Mouse (Mus musculus) liver, embryonic 11.5 days (tissue): ENCODE measurements around the gene Ptpn22. TPM values are rescaled to one million over a fixed set of nuclear protein-coding genes. Genes with fewer than 3 reads are reported as not detected.
"Not testable (repeated sequence)": the region's sequence is repeated elsewhere in the genome, so short reads cannot be mapped to it uniquely, and the experiment has no call there.

Experiments
- ATAC-seq: fragments of 200-750 bp; cut with Nextera tagmentation; replicated peaks from 2 replicates; pipeline ENCODE4 v1.8.0; 2017; ENCODE audit warnings: moderate number of reproducible peaks, mild to moderate bottlenecking, moderate TSS enrichment, moderate library complexity; ENCODE audit not compliant: low FRiP score
- DNase-seq: peaks from one replicate; pipeline ENCODE4 v3.0.0-alpha.2; 2017; ENCODE audit warnings: low spot score
- H3K27ac ChIP-seq: fragments of 300-500 bp; sonication (generic); 2 replicates; pipeline ENCODE4 v1.5.1; 2014; ENCODE audit warnings: mild to moderate bottlenecking, low read depth, low read length, control low read depth
- H3K27me3 ChIP-seq: fragments of 300-500 bp; sonication (generic); replicated peaks from 2 replicates; pipeline ENCODE4 v1.6.1; 2014; ENCODE audit warnings: low read length, mixed read lengths; ENCODE audit not compliant: control insufficient read depth, insufficient read depth
- H3K36me3 ChIP-seq: fragments of 300-500 bp; sonication (generic); 2 replicates; pipeline ENCODE4 v1.6.1; 2014; ENCODE audit warnings: mild to moderate bottlenecking, low read length, moderate library complexity, mixed read lengths; ENCODE audit not compliant: control insufficient read depth, insufficient read depth
- H3K4me1 ChIP-seq: fragments of 300-500 bp; sonication (generic); replicated peaks from 2 replicates; pipeline ENCODE4 v1.6.1; 2014; ENCODE audit warnings: low read length, mixed read lengths; ENCODE audit not compliant: control insufficient read depth, insufficient read depth
- H3K4me2 ChIP-seq: fragments of 300-500 bp; sonication (generic); 2 replicates; pipeline ENCODE4 v1.6.1; 2014; ENCODE audit warnings: mild to moderate bottlenecking, control low read depth, moderate library complexity
- H3K4me3 ChIP-seq: fragments of 300-500 bp; sonication (generic); 2 replicates; pipeline ENCODE4 v1.5.1; 2014; ENCODE audit warnings: low read depth, low read length, control low read depth
- H3K9ac ChIP-seq: fragments of 300-500 bp; sonication (generic); 2 replicates; pipeline ENCODE4 v1.6.1; 2014; ENCODE audit warnings: low read depth, low read length, control low read depth
- H3K9me3 ChIP-seq: fragments of 300-500 bp; sonication (generic); 2 replicates; pipeline ENCODE4 v1.6.1; 2016; ENCODE audit warnings: low read length, inconsistent platforms, mixed read lengths; ENCODE audit not compliant: control insufficient read depth
- WGBS: fragments of 180-500 bp; shearing (Covaris S2); extraction: QIAGEN DNeasy Blood & Tissue Kit; methylation state at CpG from one replicate; pipeline ENCODE4 v1.1.7; 2014; 5-methylcytosine and 5-hydroxymethylcytosine counted together
- polyA plus RNA-seq: library from polyadenylated mRNA; unstranded; fragments of >200 nt; fragmentation: Nextera tagmentation; extraction: Ambion mirVana; gene quantifications from 2 replicates; pipeline ENCODE4 v1.2.1, GENCODE M21; 2014

Gene Ptpn22
- polyA plus RNA-seq, 1 experiment from 2014 or later = 0.96 TPM

DNA sequence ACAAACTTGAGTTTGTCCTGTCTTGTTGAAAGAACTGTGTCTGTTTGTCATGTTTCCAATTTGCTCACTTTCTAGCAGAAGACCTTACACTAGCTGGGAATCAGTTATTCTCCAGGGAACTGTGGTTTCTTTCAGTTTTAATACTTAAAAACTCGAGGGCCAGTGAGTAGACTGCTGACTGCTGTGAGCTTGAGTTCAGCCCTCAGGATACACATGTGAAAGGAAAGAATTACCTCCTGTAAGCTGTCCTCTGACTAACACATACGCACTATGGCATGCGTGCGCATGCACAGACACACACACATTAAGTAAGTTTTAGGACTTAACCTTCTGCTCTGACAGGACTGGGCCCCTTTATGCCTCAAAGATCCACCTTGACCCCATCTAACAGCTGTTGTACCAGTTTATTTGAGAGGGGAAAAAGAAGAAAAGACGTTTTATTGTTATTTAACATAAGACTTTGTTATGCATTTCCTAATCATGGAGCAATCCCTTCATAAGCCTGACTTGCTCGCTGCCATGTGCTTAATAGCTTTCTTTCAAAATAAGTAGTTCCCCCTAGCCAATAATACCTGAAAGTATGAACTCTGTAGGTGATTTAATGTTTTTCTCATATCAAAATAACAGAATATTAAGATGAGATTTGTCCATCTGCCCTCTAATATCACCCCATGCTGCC, 24.2 kb upstream of the Ptpn22 start:
- H3K4me2 ChIP-seq = no peak overlapping the region
- H3K27ac ChIP-seq = no peak overlapping the region
- no peaks in the 10 kb centered on the region for H3K36me3 ChIP-seq
- no peaks in the 10 kb centered on the region for H3K27me3 ChIP-seq
- H3K4me1 ChIP-seq = peaks cover 9% of the 10 kb centered on the region
- no peak for ATAC-seq
- H3K9me3 ChIP-seq = no peaks in the 10 kb centered on the region
- no peak for DNase-seq
- no peak overlapping the region for H3K4me3 ChIP-seq
- 76% methylated on average over 6 of the region's 6 CpGs for WGBS
- no peak overlapping the region for H3K9ac ChIP-seq

DNA sequence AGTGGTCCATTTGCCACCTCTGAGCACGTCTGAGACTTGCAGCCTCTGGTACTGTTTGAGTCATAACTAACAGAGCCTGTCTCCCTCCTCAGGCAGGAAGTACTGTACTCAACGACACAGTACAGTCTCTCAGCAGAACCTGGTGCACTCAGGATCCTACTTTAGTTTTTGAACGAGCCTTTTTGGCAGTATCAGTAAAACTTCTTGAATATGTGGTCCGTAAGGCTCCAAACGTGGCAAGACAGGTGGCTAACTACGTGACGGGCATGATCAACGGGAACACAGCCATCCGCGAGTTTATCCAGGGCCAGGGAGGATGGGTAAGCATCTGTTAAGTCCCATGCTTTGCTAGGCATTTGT, 23.7 kb upstream of the Ptpn22 start:
- 80% methylated on average over 10 of the region's 10 CpGs for WGBS

DNA sequence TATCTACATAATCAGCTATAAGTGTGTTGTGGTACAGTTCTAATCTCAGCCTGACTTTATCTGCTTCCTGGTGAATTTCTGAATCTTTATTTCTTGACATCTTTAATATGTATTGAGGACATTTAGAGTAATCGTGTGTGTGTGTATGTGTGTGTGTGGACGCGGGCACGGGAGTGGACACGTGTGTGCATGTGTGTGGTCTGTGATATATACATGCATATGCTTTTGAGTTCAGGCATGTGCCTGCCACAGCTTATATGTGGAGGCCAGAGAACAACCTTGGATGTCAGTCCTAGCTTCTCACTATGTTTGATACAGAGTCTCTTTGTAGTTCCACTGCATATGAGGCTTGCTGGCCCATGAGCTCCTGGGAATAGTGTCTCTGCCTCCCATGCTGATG, 23.1 kb upstream of the Ptpn22 start:
- Histone ChIP-seq H3K4me3 (no peak overlapping the region), H3K36me3 (no peaks in the 10 kb centered on the region), H3K4me1 (peaks cover 9% of the 10 kb centered on the region), H3K27me3 (no peaks in the 10 kb centered on the region), H3K4me2 (no peak overlapping the region), H3K9me3 (0 out of 2 replicates have a peak, but pooled peaks cover under 1% of the 10 kb centered on the region), H3K9ac (no peak overlapping the region), H3K27ac (no peak overlapping the region)
- WGBS = 89% methylated on average over 5 of the region's 5 CpGs
- ATAC-seq = no peak
- no peak for DNase-seq

More for the DNA sequence above, 23.7 kb upstream of the Ptpn22 start:
- DNase-seq = no peak
- Histone ChIP-seq H3K9ac (no peak overlapping the region), H3K4me3 (no peak overlapping the region), H3K27me3 (no peaks in the 10 kb centered on the region), H3K36me3 (no peaks in the 10 kb centered on the region), H3K27ac (no peak overlapping the region), H3K9me3 (no peaks in the 10 kb centered on the region), H3K4me2 (no peak overlapping the region), H3K4me1 (peaks cover 9% of the 10 kb centered on the region)
- ATAC-seq = no peak

DNA sequence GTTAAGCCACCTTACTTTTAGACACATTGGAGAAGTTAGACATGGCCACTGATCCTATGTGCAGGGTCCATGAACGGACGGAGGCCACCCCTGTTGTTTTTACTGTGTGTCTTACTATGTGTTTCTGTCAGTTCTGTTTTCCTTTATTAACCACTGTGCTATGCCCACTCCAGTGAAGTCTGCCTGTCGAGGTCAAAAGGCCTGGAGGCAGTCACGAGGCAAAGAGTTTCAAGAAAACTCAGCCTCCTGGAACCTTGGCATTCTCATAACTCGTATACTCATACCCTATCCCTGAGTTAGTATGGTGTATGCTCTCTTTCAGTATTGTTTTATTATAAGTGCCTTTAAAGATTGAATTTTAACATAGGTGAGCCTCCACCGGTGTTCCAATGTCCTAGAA, 19.9 kb upstream of the Ptpn22 start:
- H3K4me1 ChIP-seq = no peaks in the 10 kb centered on the region
- H3K27me3 ChIP-seq = no peaks in the 10 kb centered on the region
- H3K9ac ChIP-seq = no peak overlapping the region
- no peak for ATAC-seq
- no peak overlapping the region for H3K4me3 ChIP-seq
- H3K36me3 ChIP-seq = no peaks in the 10 kb centered on the region
- DNase-seq = no peak
- WGBS = 89% methylated on average over 6 of the region's 6 CpGs
- H3K4me2 ChIP-seq = no peak overlapping the region
- 0 out of 2 replicates have a peak, but pooled peaks cover 2% of the 10 kb centered on the region for H3K9me3 ChIP-seq
- H3K27ac ChIP-seq = no peak overlapping the region

DNA sequence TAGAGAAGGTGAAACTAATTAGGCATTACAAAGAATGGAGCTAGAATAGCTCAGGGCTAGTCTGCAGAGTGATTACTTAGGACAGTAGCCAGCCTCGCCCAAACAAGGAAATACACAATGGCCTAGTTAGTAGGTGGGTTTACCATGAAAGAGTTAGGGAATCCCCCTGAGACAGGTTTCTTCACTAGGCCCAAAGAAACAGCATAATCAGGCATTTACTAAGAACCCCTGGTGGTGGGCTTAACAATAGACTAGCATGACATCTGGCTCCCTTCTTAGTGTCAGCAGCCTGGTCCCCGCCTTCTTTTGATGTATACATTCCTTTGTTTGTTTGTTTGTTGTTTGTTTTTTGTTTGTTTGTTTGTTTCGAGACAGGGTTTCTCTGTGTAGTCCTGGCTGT, 19.4 kb upstream of the Ptpn22 start:
- 84% methylated on average over 3 of the region's 3 CpGs for WGBS
- H3K4me3 ChIP-seq, H3K27me3 ChIP-seq, H3K27ac ChIP-seq, H3K9me3 ChIP-seq, H3K9ac ChIP-seq, ATAC-seq, DNase-seq, H3K4me1 ChIP-seq, H3K36me3 ChIP-seq, H3K4me2 ChIP-seq: not testable (repeated sequence)

DNA sequence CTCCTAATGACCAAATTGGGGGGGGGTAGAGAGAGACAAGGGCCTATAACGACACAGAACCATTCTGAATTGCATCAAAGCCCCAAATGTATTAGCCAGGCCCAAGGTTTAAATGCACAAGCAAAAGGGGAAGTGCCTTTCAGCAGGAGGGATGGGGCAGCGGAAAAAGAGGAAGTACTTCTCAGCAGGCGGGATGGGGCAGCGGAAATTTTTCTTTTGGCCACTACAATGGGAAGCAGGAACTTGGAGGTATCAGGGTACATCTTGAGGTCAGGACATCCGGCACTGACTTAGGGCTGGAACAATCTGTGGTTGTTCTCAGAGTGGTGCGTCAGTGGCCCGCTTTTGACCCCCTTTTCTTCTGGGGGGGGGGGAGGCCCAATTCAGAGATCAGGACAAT, 18.6 kb upstream of the Ptpn22 start:
- H3K27me3 ChIP-seq, H3K9ac ChIP-seq, H3K4me1 ChIP-seq, DNase-seq, H3K4me3 ChIP-seq, H3K9me3 ChIP-seq, H3K4me2 ChIP-seq, ATAC-seq, H3K36me3 ChIP-seq, H3K27ac ChIP-seq: not testable (repeated sequence)
- WGBS = 67% methylated on average over 7 of the region's 7 CpGs

DNA sequence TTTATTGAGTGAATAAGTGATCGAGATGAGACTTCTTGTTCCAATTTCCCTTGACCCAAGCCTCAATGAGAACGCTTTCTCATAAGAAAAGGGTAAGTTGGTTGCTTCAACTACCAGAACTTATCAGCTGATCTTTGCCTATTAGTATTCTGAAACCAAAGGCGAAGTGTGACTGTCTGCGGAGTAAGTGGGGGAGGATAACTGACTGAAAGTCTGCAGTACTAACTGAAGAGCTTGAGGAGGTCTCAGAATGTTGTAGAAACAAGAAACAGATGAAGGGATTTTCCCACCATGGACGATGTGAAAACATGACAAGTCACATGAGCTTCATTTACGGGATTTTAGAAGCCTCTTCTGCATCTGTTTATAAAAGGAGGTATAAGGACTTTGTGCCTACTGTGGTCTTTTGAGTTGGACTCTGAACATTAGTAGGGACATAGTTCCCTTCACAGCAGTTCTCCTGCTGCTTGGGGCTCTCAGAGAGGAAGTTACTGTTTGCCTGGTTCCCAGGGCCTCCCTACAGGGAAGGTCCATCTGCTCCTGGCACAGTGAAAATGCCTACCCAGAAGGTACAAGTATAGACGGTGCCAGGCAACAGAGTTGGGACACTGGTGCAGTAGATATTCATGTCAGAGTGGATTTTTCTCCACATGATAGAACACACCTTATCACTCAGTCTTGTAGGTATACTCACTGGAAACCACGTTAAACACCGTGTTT, 8.8 kb upstream of the Ptpn22 start:
- no peaks in the 10 kb centered on the region for H3K4me1 ChIP-seq
- H3K36me3 ChIP-seq = no peaks in the 10 kb centered on the region
- 58% methylated on average over 9 of the region's 9 CpGs for WGBS
- H3K4me2 ChIP-seq = no peak overlapping the region
- DNase-seq (no peak), ATAC-seq (no peak)
- H3K27ac ChIP-seq = no peak overlapping the region
- no peak overlapping the region for H3K4me3 ChIP-seq
- no peaks in the 10 kb centered on the region for H3K27me3 ChIP-seq
- no peak overlapping the region for H3K9ac ChIP-seq
- no peaks in the 10 kb centered on the region for H3K9me3 ChIP-seq

DNA sequence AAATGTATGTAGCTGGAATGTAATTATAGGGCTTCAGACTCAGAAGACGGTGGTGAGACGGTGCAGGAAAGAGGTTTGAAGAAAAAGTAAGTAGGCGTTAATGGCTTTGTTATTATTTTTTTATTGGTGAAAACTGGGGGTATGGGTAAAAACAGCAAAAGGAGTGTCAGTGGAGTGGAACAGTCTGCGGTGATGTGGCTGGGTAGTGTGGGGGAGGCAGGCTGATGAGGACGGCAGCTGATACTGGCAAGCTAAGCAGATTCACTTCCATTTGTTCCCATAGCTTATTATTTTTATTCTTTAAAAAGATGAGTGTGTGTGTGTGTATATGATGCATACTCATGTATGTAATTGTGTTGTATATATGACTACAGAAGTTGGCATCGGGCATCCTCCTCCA, 8.1 kb upstream of the Ptpn22 start:
- DNase-seq (no peak), ATAC-seq (no peak)
- no peaks in the 10 kb centered on the region for H3K9me3 ChIP-seq
- H3K4me1 ChIP-seq = no peaks in the 10 kb centered on the region
- no peaks in the 10 kb centered on the region for H3K27me3 ChIP-seq
- H3K9ac ChIP-seq = no peak overlapping the region
- H3K36me3 ChIP-seq = no peaks in the 10 kb centered on the region
- no peak overlapping the region for H3K4me2 ChIP-seq
- H3K27ac ChIP-seq = no peak overlapping the region
- H3K4me3 ChIP-seq = no peak overlapping the region
- WGBS = 90% methylated on average over 6 of the region's 6 CpGs

DNA sequence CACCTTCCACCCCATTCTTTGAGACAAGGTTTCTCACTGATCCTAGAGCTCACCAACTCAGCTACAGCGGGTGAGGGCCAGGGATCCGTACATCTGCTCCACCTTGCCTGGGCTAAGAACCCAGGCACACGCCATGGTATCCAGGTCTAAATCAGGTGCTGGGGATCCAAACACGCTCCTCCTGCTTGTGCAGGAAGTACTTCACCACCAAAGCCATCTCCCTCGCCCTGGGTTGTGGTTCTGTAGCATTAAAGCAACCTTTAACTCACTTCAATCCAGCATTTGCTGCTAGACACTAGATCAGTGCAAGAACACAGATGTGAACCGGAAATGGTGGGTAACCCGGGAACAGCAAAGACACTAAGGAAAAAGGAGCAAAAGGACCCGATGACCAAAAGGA, 7.7 kb upstream of the Ptpn22 start:
- no peaks in the 10 kb centered on the region for H3K27me3 ChIP-seq
- WGBS = 82% methylated on average over 8 of the region's 8 CpGs
- no peak for ATAC-seq

More for the DNA sequence above, 7.7 kb upstream of the Ptpn22 start:
- no peaks in the 10 kb centered on the region for H3K4me1 ChIP-seq
- H3K4me2 ChIP-seq = no peak overlapping the region
- H3K9me3 ChIP-seq = no peaks in the 10 kb centered on the region
- no peak for DNase-seq
- no peak overlapping the region for H3K27ac ChIP-seq
- H3K4me3 ChIP-seq = no peak overlapping the region
- no peaks in the 10 kb centered on the region for H3K36me3 ChIP-seq
- H3K9ac ChIP-seq = no peak overlapping the region
